Mouse (Mus musculus) intestine, postnatal 0 days (tissue): ENCODE measurements around the gene Etnk2. TPM values are rescaled to one million over a fixed set of nuclear protein-coding genes. Genes with fewer than 3 reads are reported as not detected.
"Not testable (repeated sequence)": the region's sequence is repeated elsewhere in the genome, so short reads cannot be mapped to it uniquely, and the experiment has no call there.

Experiments used
- ATAC-seq: fragments of 200-750 bp; cut with Nextera tagmentation; 2 replicates; pipeline ENCODE4 v1.8.0; 2017; ENCODE audit warnings: mild to moderate bottlenecking, moderate TSS enrichment, moderate library complexity
- H3K27ac ChIP-seq: fragments of 300-500 bp; sonication (generic); 2 replicates; pipeline ENCODE4 v1.5.1; 2014; ENCODE audit warnings: mild to moderate bottlenecking, low read depth, low read length, moderate library complexity
- H3K27me3 ChIP-seq: fragments of 300-500 bp; sonication (generic); replicated peaks from 2 replicates; pipeline ENCODE4 v1.6.1; 2014; ENCODE audit warnings: low read length, mixed read lengths; ENCODE audit not compliant: control insufficient read depth, insufficient read depth
- H3K36me3 ChIP-seq: fragments of 300-500 bp; sonication (generic); 2 replicates; pipeline ENCODE4 v1.6.1; 2014; ENCODE audit warnings: mild to moderate bottlenecking, moderate library complexity; ENCODE audit not compliant: control insufficient read depth, insufficient read depth
- H3K4me1 ChIP-seq: fragments of 300-500 bp; sonication (generic); replicated peaks from 2 replicates; pipeline ENCODE4 v1.6.1; 2014; ENCODE audit warnings: antibody characterized with exemption, low read length, mixed read lengths; ENCODE audit not compliant: control insufficient read depth, insufficient read depth
- H3K4me2 ChIP-seq: fragments of 300-500 bp; sonication (generic); replicated peaks from 2 replicates; pipeline ENCODE4 v1.6.1; 2014; ENCODE audit warnings: low read depth, mild to moderate bottlenecking, moderate library complexity
- H3K4me3 ChIP-seq: fragments of 300-500 bp; sonication (generic); 2 replicates; pipeline ENCODE4 v1.5.1; 2014; ENCODE audit warnings: low read depth, low read length
- H3K9ac ChIP-seq: fragments of 300-500 bp; sonication (generic); 2 replicates; pipeline ENCODE4 v1.6.1; 2014; ENCODE audit warnings: mild to moderate bottlenecking, low read depth, low read length
- H3K9me3 ChIP-seq: fragments of 300-500 bp; sonication (generic); 2 replicates; pipeline ENCODE4 v1.6.1; 2016; ENCODE audit warnings: mixed run types; ENCODE audit not compliant: control insufficient read depth
- CTCF ChIP-seq: sonication (generic); IDR thresholded peaks from 2 replicates; pipeline ENCODE4 v1.5.1; 2016; ENCODE audit warnings: low read depth, mild to moderate bottlenecking, control low read depth, antibody characterized with exemption, moderate library complexity
- WGBS: fragments of 180-500 bp; shearing (Covaris S2); extraction: QIAGEN DNeasy Blood & Tissue Kit; methylation state at CpG from one replicate; pipeline ENCODE4 v1.1.7; 2014; 5-methylcytosine and 5-hydroxymethylcytosine counted together
- polyA plus RNA-seq: library from polyadenylated mRNA; unstranded; fragments of >200 nt; fragmentation: Nextera tagmentation; extraction: Ambion mirVana; gene quantifications from 2 replicates; pipeline ENCODE4 v1.2.1, GENCODE M21; 2015

Etnk2 gene
- polyA plus RNA-seq, 1 experiment from 2014 or later = 6.0 TPM

- Histone ChIP-seq H3K4me3 (no peak overlapping the region), H3K4me1 (no peaks in the 10 kb centered on the region; the same call in 1 of the 2 replicates), H3K9me3 (no peaks in the 10 kb centered on the region), H3K27ac (no peak overlapping the region), H3K36me3 (no peaks in the 10 kb centered on the region), H3K9ac (no peak overlapping the region), H3K27me3 (no peaks in the 10 kb centered on the region; the same call in 1 of the 2 replicates), H3K4me2 (no peak overlapping the region)
- WGBS = 55% methylated on average over 3 of the region's 3 CpGs
- ATAC-seq = no peak
- TF ChIP-seq CTCF = no peak
Measured at GRCm38 (mm10) chr1:133331142-133331541, 32.2 kb upstream of the Etnk2 start.

GRCm38 (mm10) chr1:133332656-133333430, 30.5 kb upstream of the Etnk2 start:
- no peak overlapping the region for H3K4me3 ChIP-seq
- H3K27ac ChIP-seq = no peak overlapping the region
- 92% methylated on average over 11 of the region's 11 CpGs for WGBS
- H3K4me2 ChIP-seq = no peak overlapping the region
- no peaks in the 10 kb centered on the region for H3K9me3 ChIP-seq
- no peaks in the 10 kb centered on the region; the same call in 1 of the 2 replicates for H3K4me1 ChIP-seq
- no peak for TF ChIP-seq CTCF
- ATAC-seq = no peak
- no peaks in the 10 kb centered on the region; the same call in 1 of the 2 replicates for H3K27me3 ChIP-seq
- no peak overlapping the region for H3K9ac ChIP-seq
- no peaks in the 10 kb centered on the region for H3K36me3 ChIP-seq

- H3K27me3 ChIP-seq = no peaks in the 10 kb centered on the region; the same call in 1 of the 2 replicates
- no peak overlapping the region for H3K4me3 ChIP-seq
- no peaks in the 10 kb centered on the region for H3K9me3 ChIP-seq
- no peak overlapping the region for H3K9ac ChIP-seq
- no peak overlapping the region for H3K27ac ChIP-seq
- no peak for ATAC-seq
- WGBS = 74% methylated on average over 6 of the region's 6 CpGs
- TF ChIP-seq CTCF = no peak
- H3K36me3 ChIP-seq = no peaks in the 10 kb centered on the region
- H3K4me2 ChIP-seq = no peak overlapping the region
- H3K4me1 ChIP-seq = no peaks in the 10 kb centered on the region; the same call in 1 of the 2 replicates
Measured at GRCm38 (mm10) chr1:133333937-133334336, 29.4 kb upstream of the Etnk2 start.

- H3K9me3 ChIP-seq, ATAC-seq, H3K27ac ChIP-seq, H3K4me3 ChIP-seq, H3K4me1 ChIP-seq, H3K27me3 ChIP-seq, H3K9ac ChIP-seq, H3K4me2 ChIP-seq, H3K36me3 ChIP-seq: not testable (repeated sequence)
- WGBS = 36% methylated on average over 1 of the region's 1 CpGs
Measured at GRCm38 (mm10) chr1:133340403-133340802, 23.0 kb upstream of the Etnk2 start.

GRCm38 (mm10) chr1:133344357-133344756, 19.0 kb upstream of the Etnk2 start:
- WGBS = 74% methylated on average over 2 of the region's 2 CpGs
- Histone ChIP-seq H3K36me3 (no peaks in the 10 kb centered on the region), H3K4me1 (no peaks in the 10 kb centered on the region; the same call in 1 of the 2 replicates), H3K9ac (no peak overlapping the region), H3K9me3 (no peaks in the 10 kb centered on the region), H3K4me3 (no peak overlapping the region), H3K27me3 (no peaks in the 10 kb centered on the region), H3K4me2 (no peak overlapping the region), H3K27ac (no peak overlapping the region)
- no peak for ATAC-seq
- TF ChIP-seq CTCF = no peak

- Histone ChIP-seq H3K9me3 (no peaks in the 10 kb centered on the region), H3K4me3 (no peak overlapping the region), H3K9ac (no peak overlapping the region), H3K4me1 (no peaks in the 10 kb centered on the region; the same call in 1 of the 2 replicates), H3K27me3 (no peaks in the 10 kb centered on the region), H3K36me3 (no peaks in the 10 kb centered on the region), H3K4me2 (no peak overlapping the region), H3K27ac (no peak overlapping the region)
- no peak for ATAC-seq
- TF ChIP-seq CTCF = no peak
- 75% methylated on average over 9 of the region's 9 CpGs for WGBS
Measured at GRCm38 (mm10) chr1:133346531-133346930, 16.8 kb upstream of the Etnk2 start.
